9 mouse cellular contexts compared by ENCODE assay signal in the genomic region with DNA sequence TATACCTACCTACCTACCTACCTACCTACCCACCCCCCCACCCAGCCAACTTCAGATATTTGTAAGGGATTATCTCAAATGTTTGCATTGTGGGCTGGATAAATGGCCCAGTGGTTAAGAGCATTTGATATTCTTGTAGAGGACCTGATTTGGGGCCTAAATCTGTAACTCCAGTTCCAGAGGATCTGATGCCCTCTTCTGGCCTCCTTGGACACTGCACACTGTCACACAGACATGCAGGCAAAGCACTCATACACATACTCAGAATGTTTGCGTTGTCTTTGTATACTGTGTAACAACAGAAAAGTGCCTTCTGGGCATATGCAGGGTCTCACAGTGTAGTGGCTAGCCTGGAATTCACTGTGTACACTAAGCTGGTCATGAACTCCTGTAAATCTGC.
DNase-seq lines count a peak whose midpoint lies in the region; ATAC-seq lines count a peak whose summit lies in the region.
"Had no signal": no experiment of that assay in that cellular context is flagged by ENCODE, and none has a peak within 500 bp of the region (broad histone marks: within the 10 kb centered on the region; RNA-seq: fewer than 3 reads in every experiment).

No protein-coding gene starts in this region.

- 97% methylated on average over 1 of the region's 1 CpGs for WGBS in midbrain, embryonic 14.5 days
- WGBS in midbrain, embryonic 11.5 days: 90% methylated on average over 1 of the region's 1 CpGs

- H3K4me2 ChIP-seq in midbrain, embryonic 14.5 days (ENCODE audit: low read length): no peak overlapping the region
- H3K4me2 ChIP-seq in midbrain, embryonic 11.5 days: no peak overlapping the region
- H3K4me2 ChIP-seq: heart, embryonic 15.5 days had no signal

- no peak overlapping the region for H3K9ac ChIP-seq in midbrain, embryonic 14.5 days (replicated peaks; ENCODE audit: low read length)
- no peak overlapping the region for H3K9ac ChIP-seq in midbrain, embryonic 11.5 days (ENCODE audit: low read length)
- H3K9ac ChIP-seq: heart, embryonic 15.5 days had no signal

- no peaks in the 10 kb centered on the region for H3K4me1 ChIP-seq in midbrain, embryonic 14.5 days (ENCODE audit: control insufficient read depth, insufficient read depth, low read length)
- no peaks in the 10 kb centered on the region for H3K4me1 ChIP-seq in midbrain, embryonic 11.5 days (ENCODE audit: control insufficient read depth, insufficient read depth, low read length)

- H3K9me3 ChIP-seq in midbrain, embryonic 14.5 days (ENCODE audit: control insufficient read depth, low read length): no peaks in the 10 kb centered on the region
- no peaks in the 10 kb centered on the region for H3K9me3 ChIP-seq in midbrain, embryonic 11.5 days (ENCODE audit: control insufficient read depth, low read length)
- H3K9me3 ChIP-seq: heart, embryonic 15.5 days had no signal

- H3K36me3 ChIP-seq in midbrain, embryonic 14.5 days (ENCODE audit: control insufficient read depth, insufficient read depth, low read length): no peaks in the 10 kb centered on the region
- H3K36me3 ChIP-seq in midbrain, embryonic 11.5 days (ENCODE audit: control insufficient read depth, insufficient read depth, low read length): no peaks in the 10 kb centered on the region

- peak; percentile 13 to 59 for DNase-seq in cerebellum, postnatal 14 days
- DNase-seq in cerebellum, adult 18-20 months: no peak
- DNase-seq in midbrain, embryonic 14.5 days: peak; percentile 13
- DNase-seq in midbrain, embryonic 11.5 days (ENCODE audit: low spot score, missing footprints): no peak
- DNase-seq in induced T-regulatory cell, adult 2 months (ENCODE audit: low read depth): peak; percentile 69
- peak; percentile 49 to 68 for DNase-seq in thymus, postnatal 10 days (ENCODE audit: low spot score in 2 of 2)
- no peak for DNase-seq in yolk sac, embryonic 10.5 days (ENCODE audit: low spot score)

- no peak for ATAC-seq in midbrain, embryonic 14.5 days (ENCODE audit: low FRiP score, low TSS enrichment)
- ATAC-seq in midbrain, embryonic 11.5 days (ENCODE audit: low FRiP score): no peak
- ATAC-seq in erythroblast, adult 5-6 weeks (replicated peaks; ENCODE audit: low FRiP score, poor library complexity, severe bottlenecking): no peak

- no peak overlapping the region for H3K27ac ChIP-seq in midbrain, embryonic 14.5 days (replicated peaks; ENCODE audit: low read depth, low read length)
- no peak overlapping the region for H3K27ac ChIP-seq in midbrain, embryonic 11.5 days (ENCODE audit: low read depth, low read length)
- H3K27ac ChIP-seq: heart, embryonic 15.5 days had no signal

- no peak overlapping the region for H3K4me3 ChIP-seq in midbrain, embryonic 14.5 days (replicated peaks; ENCODE audit: low read depth, low read length)
- no peak overlapping the region for H3K4me3 ChIP-seq in midbrain, embryonic 11.5 days (ENCODE audit: low read depth, low read length)
- H3K4me3 ChIP-seq: heart, embryonic 15.5 days had no signal

- H3K27me3 ChIP-seq in midbrain, embryonic 14.5 days (ENCODE audit: control insufficient read depth, insufficient read depth, low read length): no peaks in the 10 kb centered on the region
- no peaks in the 10 kb centered on the region for H3K27me3 ChIP-seq in midbrain, embryonic 11.5 days (ENCODE audit: control insufficient read depth, insufficient read depth, low read length)
- H3K27me3 ChIP-seq: heart, embryonic 15.5 days had no signal

Comparison
In these comparisons a context has a peak if more than half of its experiments do, and no peak if none do; other contexts are left out.
1. DNase-seq: peak in cerebellum, postnatal 14 days (2 of 2), midbrain, embryonic 14.5 days (single experiment), induced T-regulatory cell, adult 2 months (single experiment) and thymus, postnatal 10 days (2 of 2); none in cerebellum, adult 18-20 months (0 of 2), midbrain, embryonic 11.5 days (single experiment) and yolk sac, embryonic 10.5 days (single experiment).